Mouse (Mus musculus) heart, postnatal 25 days (tissue): ENCODE measurements around the gene Ism1. TPM values are rescaled to one million over a fixed set of nuclear protein-coding genes. Genes with fewer than 3 reads are reported as not detected.

Source experiments
- DNase-seq: peaks from one replicate; pipeline ENCODE4 v3.0.0; 2022; ENCODE audit warnings: low spot score
- intact Hi-C: fragments of 180-260 bp; cut with DNase I; formaldehyde crosslinking; loops from one replicate; pipeline ENCODE4 v1.15.1; 2025
- total RNA-seq, 2 experiments: library from RNA; stranded (reverse); gene quantifications; 2 replicates each; pipeline ENCODE4 v1.2.3; 2021

Ism1 gene
- under 1 TPM; 0.70 to 0.81 TPM for total RNA-seq

DNA sequence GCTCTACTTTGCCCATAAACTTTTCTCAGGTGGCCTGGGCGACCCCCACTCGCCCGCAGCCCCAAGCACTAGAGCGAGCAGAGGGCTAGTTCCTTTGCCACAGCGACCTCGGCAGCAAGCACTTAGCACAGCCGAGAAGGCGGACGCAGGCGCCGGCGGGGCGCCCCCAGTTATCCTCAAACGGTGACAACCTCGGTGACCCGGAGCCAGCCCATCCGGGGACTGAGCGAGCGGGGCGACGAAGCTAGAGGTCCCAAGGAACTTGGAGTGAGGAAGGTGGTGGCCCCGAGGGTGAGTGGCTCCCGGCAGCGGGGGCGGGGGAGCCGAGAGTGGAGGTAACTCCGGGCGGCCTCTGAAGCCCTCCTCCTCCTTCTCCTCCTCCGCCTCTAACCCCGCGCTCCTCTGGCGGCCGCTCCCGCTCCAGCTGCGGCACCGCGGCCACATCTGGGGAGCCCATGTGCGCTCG is at the start of gene Ism1:
Ism1 (plus strand) TSS at position 370 of the 466 bp plus-strand sequence.
- DNase-seq, result peak; percentile 5
- intact Hi-C loops, result no loop called here

DNA sequence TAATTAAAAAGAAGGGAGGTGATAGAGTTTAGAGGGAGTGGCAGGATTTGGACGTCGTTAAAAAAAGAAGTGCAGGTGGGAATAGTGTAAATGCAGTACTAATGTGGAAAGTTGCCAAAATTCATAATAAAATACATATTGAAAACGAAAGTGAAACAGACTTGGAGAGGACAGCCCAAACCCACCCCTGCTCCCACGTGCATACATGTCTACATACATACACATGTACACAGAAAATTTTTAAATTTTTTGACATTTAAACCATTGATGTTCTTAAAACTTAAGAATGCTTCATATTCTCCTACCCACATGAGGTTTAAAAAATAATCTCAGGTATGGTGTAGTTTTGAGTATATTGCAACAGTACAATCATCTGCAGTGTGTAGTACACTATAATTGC is 49.2 kb upstream of the Ism1 start:
- intact Hi-C loops, result no loop called here

DNA sequence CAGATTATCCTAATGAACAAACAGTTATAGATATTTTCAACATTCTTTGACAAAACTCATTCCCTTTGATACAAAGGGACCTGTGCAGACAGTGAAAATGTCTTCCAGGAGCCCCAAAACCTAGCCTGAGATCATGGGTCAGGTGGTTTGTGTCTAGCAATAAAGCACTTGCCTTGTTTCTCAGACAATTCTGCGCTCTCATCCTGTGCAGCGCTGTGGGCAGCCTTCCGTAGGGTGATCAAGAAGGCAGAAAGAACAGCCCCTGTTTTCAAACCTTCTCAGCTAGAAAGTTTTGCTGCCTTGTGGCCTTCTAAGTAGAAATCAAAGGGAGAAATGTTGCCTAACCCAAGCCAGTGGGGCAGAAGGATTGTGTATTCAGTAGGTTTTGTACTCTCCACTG is 48.3 kb upstream of the Ism1 start:
- DNase-seq, result no peak
- intact Hi-C loops, result no loop called here

More for the DNA sequence above, 49.2 kb upstream of the Ism1 start:
- DNase-seq, result no peak

DNA sequence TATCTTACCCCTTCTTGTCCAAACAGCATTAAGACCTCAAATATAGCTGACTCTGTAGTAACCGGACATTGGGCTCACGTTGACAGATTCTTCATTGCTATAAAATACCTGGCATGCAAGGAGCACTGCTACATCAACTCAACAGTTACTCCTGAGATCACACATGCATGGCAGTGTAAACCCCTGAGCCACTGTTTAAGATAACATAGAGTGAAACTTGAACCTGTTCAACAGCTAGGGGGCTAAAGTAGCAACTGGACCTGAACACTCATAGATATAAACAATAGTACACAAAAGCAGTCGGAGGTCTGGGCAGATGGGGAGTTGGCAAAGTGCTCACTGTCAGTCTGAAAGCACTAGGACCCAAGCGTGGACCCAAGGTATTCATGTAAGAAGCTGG is 43.5 kb upstream of the Ism1 start:
- DNase-seq, result no peak
- intact Hi-C loops, result no loop called here

- DNase-seq, result no peak
- intact Hi-C loops, result no loop called here
Observed at GRCm38 (mm10) chr2:139637861-139638260, 40.1 kb upstream of the Ism1 start.

- intact Hi-C loops, result no loop called here
- no peak for DNase-seq
Observed at GRCm38 (mm10) chr2:139641757-139642385, 36.1 kb upstream of the Ism1 start.

- no peak for DNase-seq
- intact Hi-C loops, result no loop called here
Observed at GRCm38 (mm10) chr2:139649518-139649917, 28.5 kb upstream of the Ism1 start.

DNA sequence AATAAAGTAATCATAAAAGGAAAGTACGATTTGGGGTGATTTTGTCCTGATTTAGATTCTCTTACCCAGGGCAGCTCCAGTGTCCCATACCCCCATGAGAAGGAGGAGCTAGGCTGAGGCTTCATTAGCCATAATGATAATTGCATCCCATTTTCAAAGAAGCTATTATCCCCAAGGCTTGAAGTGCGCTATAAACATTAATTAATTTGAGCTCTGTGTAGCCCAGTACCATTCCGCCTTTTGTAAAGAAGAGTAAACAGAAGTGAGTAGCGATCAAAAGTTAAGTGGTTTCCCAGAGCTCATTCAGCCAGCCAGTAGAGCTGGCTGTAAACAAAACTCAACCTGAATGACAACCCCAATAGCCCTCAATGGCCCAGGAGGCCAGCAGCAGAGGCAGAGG is 21.2 kb upstream of the Ism1 start:
- no peak for DNase-seq
- intact Hi-C loops, result no loop called here

GRCm38 (mm10) chr2:139671838-139672237 is 6.1 kb upstream of the Ism1 start:
- no peak for DNase-seq
- intact Hi-C loops, result no loop called here

GRCm38 (mm10) chr2:139672371-139672770 is 5.6 kb upstream of the Ism1 start:
- intact Hi-C loops, result no loop called here

DNA sequence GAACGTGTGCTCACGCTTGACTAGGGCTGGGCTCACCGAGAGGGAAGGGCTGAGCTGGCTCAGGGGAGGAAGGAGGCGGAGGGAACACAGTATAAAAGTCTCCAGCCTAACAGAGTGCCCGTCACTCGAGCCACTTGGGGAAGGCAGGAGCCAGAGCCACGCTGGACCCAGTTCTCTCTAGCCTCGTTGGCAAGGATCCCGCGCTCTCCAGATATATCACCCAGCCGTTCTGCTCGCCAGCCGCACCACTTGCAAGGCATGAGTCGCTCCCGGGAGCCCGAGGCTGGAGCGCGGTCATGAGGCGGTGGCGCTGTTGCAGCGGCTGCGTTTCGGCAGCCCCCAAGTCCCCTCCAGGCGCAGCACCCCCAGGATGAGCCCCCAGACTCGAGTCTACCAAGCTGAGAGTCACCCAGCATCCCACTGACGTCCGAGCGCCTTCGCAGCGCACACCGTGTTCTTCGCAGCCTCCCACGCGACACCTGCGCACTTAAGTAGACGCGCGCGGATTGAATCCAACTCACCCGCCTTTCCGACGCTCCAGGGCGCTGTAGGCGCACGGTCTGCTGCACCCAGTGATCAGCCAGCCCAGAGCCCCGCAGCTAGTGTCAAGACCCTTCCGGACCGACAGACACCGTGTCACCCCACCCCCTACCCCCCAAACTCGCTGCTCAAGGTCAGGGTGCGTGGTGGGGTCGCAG is 764 bp upstream of the Ism1 start:
- DNase-seq, result peak; percentile 45
- intact Hi-C loops, result no loop called here

More at GRCm38 (mm10) chr2:139672371-139672770, 5.6 kb upstream of the Ism1 start:
- DNase-seq, result no peak

DNA sequence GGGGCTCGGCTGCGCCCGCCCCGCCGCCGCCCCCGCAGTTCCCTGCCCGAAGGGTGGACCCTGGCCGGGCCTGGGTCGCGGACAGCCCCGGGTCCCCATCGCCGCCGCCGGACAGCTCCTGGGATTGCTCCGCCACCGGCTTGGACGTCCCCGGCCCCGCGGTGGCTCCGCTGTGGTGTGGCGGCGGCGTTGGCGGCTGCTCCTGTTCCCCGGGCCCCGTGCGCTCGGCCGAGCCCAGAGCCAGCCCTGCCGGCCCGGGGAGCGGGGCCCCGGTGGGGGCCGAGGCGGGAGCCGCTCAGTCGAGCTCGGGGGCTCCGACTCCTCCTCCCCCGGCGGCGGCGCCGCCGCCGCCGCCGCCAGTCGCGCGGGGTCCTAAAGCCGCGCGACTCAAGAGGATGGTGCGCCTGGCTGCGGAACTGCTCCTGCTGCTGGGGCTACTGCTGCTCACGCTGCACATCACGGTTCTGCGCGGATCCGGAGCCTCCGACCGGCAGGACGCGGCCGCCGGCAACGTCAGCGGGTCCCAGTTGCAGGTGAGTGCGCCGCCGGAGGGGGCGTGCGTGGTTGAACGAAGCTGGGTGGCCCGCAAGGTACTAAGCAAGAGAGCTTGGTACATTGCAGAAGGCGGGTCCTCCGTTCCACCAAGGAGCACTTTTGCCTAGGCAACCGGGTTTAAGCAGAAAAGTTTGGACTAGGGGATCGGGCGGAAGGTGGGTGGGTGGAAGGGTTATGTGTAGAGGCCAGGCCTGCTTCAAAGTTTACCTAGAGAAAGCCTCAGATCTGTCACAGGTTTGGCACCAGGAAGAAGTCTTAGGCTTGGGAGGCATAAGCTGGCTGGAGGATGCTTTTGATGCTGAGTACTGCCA is 530 bp downstream of the Ism1 start:
- intact Hi-C loops, result no loop called here
- peak; percentile 1 for DNase-seq

GRCm38 (mm10) chr2:139682540-139682939 is 4.6 kb downstream of the Ism1 start:
- intact Hi-C loops, result no loop called here
- DNase-seq, result no peak

- no peak for DNase-seq
- intact Hi-C loops, result no loop called here
Observed at GRCm38 (mm10) chr2:139689442-139690003, 11.5 kb downstream of the Ism1 start.

- intact Hi-C loops, result no loop called here
- no peak for DNase-seq
Observed at GRCm38 (mm10) chr2:139693521-139693920, 15.5 kb downstream of the Ism1 start.

GRCm38 (mm10) chr2:139694638-139695037 is 16.7 kb downstream of the Ism1 start:
- no peak for DNase-seq
- intact Hi-C loops, result no loop called here

GRCm38 (mm10) chr2:139696578-139696977 is 18.6 kb downstream of the Ism1 start:
- no peak for DNase-seq
- intact Hi-C loops, result no loop called here

DNA sequence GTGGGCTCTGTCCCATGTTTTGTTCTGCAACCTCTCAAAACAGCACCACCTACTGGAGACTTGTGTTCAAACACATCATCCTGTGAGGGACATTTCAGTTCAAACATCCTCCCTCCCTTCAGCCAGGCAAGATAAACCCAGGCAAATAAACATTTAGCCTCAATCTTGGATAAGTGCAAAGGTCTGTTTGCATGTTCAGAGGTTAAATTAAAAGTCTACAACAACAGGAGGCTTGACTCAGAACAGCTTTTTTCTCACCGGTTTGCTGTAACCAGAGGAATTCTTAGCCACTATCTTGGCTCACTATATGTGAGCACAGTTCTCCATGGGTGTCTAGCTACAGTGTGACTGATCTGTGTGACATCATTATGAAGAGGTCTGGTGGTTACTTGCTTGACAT is 22.6 kb downstream of the Ism1 start:
- intact Hi-C loops, result no loop called here
- no peak for DNase-seq

DNA sequence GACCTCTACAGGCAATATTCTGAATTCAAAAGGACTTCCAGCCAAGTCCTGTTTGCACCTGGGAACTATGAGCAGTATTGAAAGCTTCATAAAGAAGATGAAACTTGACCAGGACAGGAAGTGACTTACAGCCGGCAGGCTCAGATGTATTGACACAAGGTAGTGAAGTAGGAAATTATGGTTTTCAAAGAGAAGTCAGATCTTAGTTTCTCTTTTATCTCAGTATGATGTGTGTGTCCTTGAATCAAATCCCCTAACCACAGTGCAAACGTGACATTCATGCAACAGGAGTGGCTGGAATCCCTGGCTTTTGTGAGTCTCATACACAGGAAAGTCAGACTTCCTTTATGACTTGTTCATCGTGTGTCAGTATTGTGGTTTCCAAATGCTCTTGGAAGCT is 27.0 kb downstream of the Ism1 start:
- intact Hi-C loops, result no loop called here

GRCm38 (mm10) chr2:139708194-139708899 is 30.4 kb downstream of the Ism1 start:
- intact Hi-C loops, result no loop called here

More for the DNA sequence above, 27.0 kb downstream of the Ism1 start:
- DNase-seq, result no peak

More at GRCm38 (mm10) chr2:139708194-139708899, 30.4 kb downstream of the Ism1 start:
- no peak for DNase-seq
